Mouse (Mus musculus): ENCODE results near the gene Cyp3a11. TPM values are rescaled to one million over a fixed set of nuclear protein-coding genes. Genes with fewer than 3 reads are reported as not detected.
"Not testable (repeated sequence)": the region's sequence is repeated elsewhere in the genome, so short reads cannot be mapped to it uniquely, and the experiment has no call there.

Gene Cyp3a11
- polyA plus RNA-seq, 1 experiment, result not detected

- Histone ChIP-seq H3K79me2 (ENCODE audit: control insufficient read depth, insufficient read depth) (no peaks in the 10 kb centered on the region), H3K27me3 (ENCODE audit: control insufficient read depth, insufficient read depth, insufficient read length) (no peaks in the 10 kb centered on the region), H3K4me2 (ENCODE audit: low read depth) (no peak overlapping the region), H3ac (ENCODE audit: control insufficient read depth, insufficient read length) (no peak overlapping the region), H3K4me3 (no peak overlapping the region), H3K36me3 (ENCODE audit: control insufficient read depth, insufficient read depth) (no peaks in the 10 kb centered on the region)
- TF ChIP-seq TCF3 (IDR thresholded peaks at IDR 0.05; ENCODE audit: insufficient read length, low read depth) (no peak), SRF (IDR thresholded peaks at IDR 0.05; ENCODE audit: control insufficient read depth, insufficient read length, low read depth) (no peak), CEBPB (IDR thresholded peaks at IDR 0.05; ENCODE audit: insufficient read depth, poor library complexity, severe bottlenecking) (no peak)
Observed at GRCm38 (mm10) chr5:145903349-145903748, 23.6 kb upstream of the Cyp3a11 start.

GRCm38 (mm10) chr5:145900436-145900990 is 20.7 kb upstream of the Cyp3a11 start:
- Histone ChIP-seq H3K79me2 (ENCODE audit: control insufficient read depth, insufficient read depth) (no peaks in the 10 kb centered on the region), H3K27me3 (ENCODE audit: control insufficient read depth, insufficient read depth, insufficient read length) (no peaks in the 10 kb centered on the region)

GRCm38 (mm10) chr5:145897271-145897670 is 17.5 kb upstream of the Cyp3a11 start:
- TF ChIP-seq CEBPB (IDR thresholded peaks at IDR 0.05; ENCODE audit: insufficient read depth, poor library complexity, severe bottlenecking) (no peak), TCF12 (IDR thresholded peaks at IDR 0.05; ENCODE audit: insufficient read depth, poor library complexity, severe bottlenecking) (no peak), MYOD1 (IDR thresholded peaks at IDR 0.05; ENCODE audit: control insufficient read depth in 1 of 3, insufficient read length in 2 of 3, low read depth in 2 of 3) (no peak), USF1 (IDR thresholded peaks at IDR 0.05; ENCODE audit: low read depth) (no peak), E2F4 (IDR thresholded peaks at IDR 0.05; ENCODE audit: insufficient read depth) (no peak), TCF3 (IDR thresholded peaks at IDR 0.05; ENCODE audit: insufficient read length, low read depth) (no peak), REST (IDR thresholded peaks at IDR 0.05; ENCODE audit: insufficient read depth, insufficient read length) (no peak)
- H3ac ChIP-seq (ENCODE audit: control insufficient read depth, insufficient read length), result no peak overlapping the region
- no peaks in the 10 kb centered on the region for H3K79me2 ChIP-seq (ENCODE audit: control insufficient read depth, insufficient read depth)
- H3K4me3 ChIP-seq, result no peak overlapping the region
- no peak overlapping the region for H3K4me2 ChIP-seq (ENCODE audit: low read depth)
- no peaks in the 10 kb centered on the region for H3K27me3 ChIP-seq (ENCODE audit: control insufficient read depth, insufficient read depth, insufficient read length)
- H3K36me3 ChIP-seq (ENCODE audit: control insufficient read depth, insufficient read depth), result no peaks in the 10 kb centered on the region

More at GRCm38 (mm10) chr5:145900436-145900990, 20.7 kb upstream of the Cyp3a11 start:
- no peaks in the 10 kb centered on the region for H3K36me3 ChIP-seq (ENCODE audit: control insufficient read depth, insufficient read depth)
- H3ac ChIP-seq (ENCODE audit: control insufficient read depth, insufficient read length), result no peak overlapping the region
- no peak overlapping the region for H3K4me2 ChIP-seq (ENCODE audit: low read depth)
- TF ChIP-seq MYOG (IDR thresholded peaks at IDR 0.05; ENCODE audit: control insufficient read depth in 1 of 3, insufficient read depth in 1 of 3, insufficient read length in 2 of 3, low read depth in 2 of 3), result no peak
- TF ChIP-seq MAX (IDR thresholded peaks at IDR 0.05; ENCODE audit: low read depth), result no peak
- TF ChIP-seq REST (IDR thresholded peaks at IDR 0.05; ENCODE audit: insufficient read depth, insufficient read length), result no peak
- no peak for TF ChIP-seq CEBPB (IDR thresholded peaks at IDR 0.05; ENCODE audit: insufficient read depth, poor library complexity, severe bottlenecking)
- TF ChIP-seq TCF12 (IDR thresholded peaks at IDR 0.05; ENCODE audit: insufficient read depth, poor library complexity, severe bottlenecking), result no peak
- no peak for TF ChIP-seq TCF3 (IDR thresholded peaks at IDR 0.05; ENCODE audit: insufficient read length, low read depth)
- TF ChIP-seq POLR2AphosphoS2 (IDR thresholded peaks at IDR 0.05; ENCODE audit: insufficient read length, low read depth), result no peak
- no peak for TF ChIP-seq SRF (IDR thresholded peaks at IDR 0.05; ENCODE audit: control insufficient read depth, insufficient read length, low read depth)
- H3K4me3 ChIP-seq, result no peak overlapping the region

- H3K4me3 ChIP-seq, result no peak overlapping the region
- H3ac ChIP-seq (ENCODE audit: control insufficient read depth, insufficient read length), result no peak overlapping the region
- H3K79me2 ChIP-seq (ENCODE audit: control insufficient read depth, insufficient read depth), result no peaks in the 10 kb centered on the region
- no peaks in the 10 kb centered on the region for H3K36me3 ChIP-seq (ENCODE audit: control insufficient read depth, insufficient read depth)
- no peaks in the 10 kb centered on the region for H3K27me3 ChIP-seq (ENCODE audit: control insufficient read depth, insufficient read depth, insufficient read length)
- TF ChIP-seq CEBPB (IDR thresholded peaks at IDR 0.05; ENCODE audit: insufficient read depth, poor library complexity, severe bottlenecking), result no peak
- no peak for TF ChIP-seq TCF12 (IDR thresholded peaks at IDR 0.05; ENCODE audit: insufficient read depth, poor library complexity, severe bottlenecking)
- TF ChIP-seq MYOG (IDR thresholded peaks at IDR 0.05; ENCODE audit: control insufficient read depth in 1 of 3, insufficient read depth in 1 of 3, insufficient read length in 2 of 3, low read depth in 2 of 3), result no peak
- TF ChIP-seq TCF3 (IDR thresholded peaks at IDR 0.05; ENCODE audit: insufficient read length, low read depth), result no peak
- no peak for TF ChIP-seq SRF (IDR thresholded peaks at IDR 0.05; ENCODE audit: control insufficient read depth, insufficient read length, low read depth)
- TF ChIP-seq POLR2AphosphoS2 (IDR thresholded peaks at IDR 0.05; ENCODE audit: insufficient read length, low read depth), result no peak
- TF ChIP-seq MAX (IDR thresholded peaks at IDR 0.05; ENCODE audit: low read depth), result no peak
- no peak for TF ChIP-seq E2F4 (IDR thresholded peaks at IDR 0.05; ENCODE audit: insufficient read depth)
- TF ChIP-seq USF1 (IDR thresholded peaks at IDR 0.05; ENCODE audit: low read depth), result no peak
- TF ChIP-seq POLR2A (IDR thresholded peaks at IDR 0.05; ENCODE audit: insufficient read length, low read depth), result no peak
- H3K4me2 ChIP-seq (ENCODE audit: low read depth), result no peak overlapping the region
Observed at GRCm38 (mm10) chr5:145881207-145881606, 1.4 kb upstream of the Cyp3a11 start.

GRCm38 (mm10) chr5:145867433-145867832 is 12.3 kb downstream of the Cyp3a11 start:
- not testable (repeated sequence) for H3K36me3 ChIP-seq (ENCODE audit: control insufficient read depth, insufficient read depth); H3K4me3 ChIP-seq; H3K4me2 ChIP-seq (ENCODE audit: low read depth); H3ac ChIP-seq (ENCODE audit: control insufficient read depth, insufficient read length); H3K79me2 ChIP-seq (ENCODE audit: control insufficient read depth, insufficient read depth); H3K27me3 ChIP-seq (ENCODE audit: control insufficient read depth, insufficient read depth, insufficient read length)

- H3K4me3 ChIP-seq; H3ac ChIP-seq (ENCODE audit: control insufficient read depth, insufficient read length); H3K27me3 ChIP-seq (ENCODE audit: control insufficient read depth, insufficient read depth, insufficient read length); H3K36me3 ChIP-seq (ENCODE audit: control insufficient read depth, insufficient read depth); H3K79me2 ChIP-seq (ENCODE audit: control insufficient read depth, insufficient read depth); H3K4me2 ChIP-seq (ENCODE audit: low read depth): not testable (repeated sequence)
Observed at GRCm38 (mm10) chr5:145805796-145806195, 74.0 kb downstream of the Cyp3a11 start, which contains the start of gene Cyp3a44. Cyp3a44 (minus strand) TSS chr5:145805874.

Other genes starting within 250 kb of the Cyp3a11 start
- gene Cyp3a41a, start 159.8 kb downstream of the Cyp3a11 start, polyA plus RNA-seq (2012; fragmentation: generic; extraction: Trizol), result 6.6 TPM
- gene Cyp3a44, start 74.1 kb downstream of the Cyp3a11 start, polyA plus RNA-seq (2012; fragmentation: generic; extraction: Trizol), result not detected
- gene Cyp3a25, start 129.7 kb upstream of the Cyp3a11 start, polyA plus RNA-seq (2012; fragmentation: generic; extraction: Trizol), result not detected
- not detected for gene Cyp3a59, start 199.3 kb upstream of the Cyp3a11 start, polyA plus RNA-seq (2012; fragmentation: generic; extraction: Trizol)